Mouse (Mus musculus): ENCODE measurements around the gene Nfib. TPM values are rescaled to one million over a fixed set of nuclear protein-coding genes. Genes with fewer than 3 reads are reported as not detected.
A peak's percentile ranks its signal among the peaks of the same experiment; 100 is the strongest.

The Nfib gene
- polyA plus RNA-seq, 1 experiment, result 7.7 TPM

GRCm38 (mm10) chr4:82418241-82418640 lies 287.3 kb downstream of the Nfib start:
- no peak for TF ChIP-seq MYOG (IDR thresholded peaks at IDR 0.05; ENCODE audit: control insufficient read depth in 1 of 3, insufficient read depth in 1 of 3, insufficient read length in 2 of 3, low read depth in 2 of 3)
- no peak for TF ChIP-seq MYOD1 (IDR thresholded peaks at IDR 0.05; ENCODE audit: control insufficient read depth in 1 of 3, insufficient read length in 2 of 3, low read depth in 2 of 3)
- no peak for TF ChIP-seq USF1 (IDR thresholded peaks at IDR 0.05; ENCODE audit: low read depth)
- TF ChIP-seq TCF3 (IDR thresholded peaks at IDR 0.05; ENCODE audit: insufficient read length, low read depth), result no peak
- TF ChIP-seq REST (IDR thresholded peaks at IDR 0.05; ENCODE audit: insufficient read depth, insufficient read length), result no peak
- TF ChIP-seq POLR2A (IDR thresholded peaks at IDR 0.05; ENCODE audit: insufficient read length, low read depth), result no peak
- TF ChIP-seq CEBPB (IDR thresholded peaks at IDR 0.05; ENCODE audit: insufficient read depth, poor library complexity, severe bottlenecking), result no peak
- TF ChIP-seq SRF (IDR thresholded peaks at IDR 0.05; ENCODE audit: control insufficient read depth, insufficient read length, low read depth), result no peak
- no peak for TF ChIP-seq TCF12 (IDR thresholded peaks at IDR 0.05; ENCODE audit: insufficient read depth, poor library complexity, severe bottlenecking)
- no peak for TF ChIP-seq POLR2AphosphoS2 (IDR thresholded peaks at IDR 0.05; ENCODE audit: insufficient read length, low read depth)
- TF ChIP-seq MAX (IDR thresholded peaks at IDR 0.05; ENCODE audit: low read depth), result no peak
- no peak for TF ChIP-seq E2F4 (IDR thresholded peaks at IDR 0.05; ENCODE audit: insufficient read depth)
- no peak overlapping the region for H3ac ChIP-seq (ENCODE audit: control insufficient read depth, insufficient read length)

GRCm38 (mm10) chr4:82415817-82416216 lies 289.7 kb downstream of the Nfib start:
- Histone ChIP-seq H3K4me2 (ENCODE audit: low read depth) (peak overlapping the region; percentile 32), H3K36me3 (ENCODE audit: control insufficient read depth, insufficient read depth) (no peaks in the 10 kb centered on the region), H3K79me2 (ENCODE audit: control insufficient read depth, insufficient read depth) (peaks cover 56% of the 10 kb centered on the region), H3K4me3 (no peak overlapping the region), H3ac (ENCODE audit: control insufficient read depth, insufficient read length) (no peak overlapping the region), H3K27me3 (ENCODE audit: control insufficient read depth, insufficient read depth, insufficient read length) (no peaks in the 10 kb centered on the region)
- peak in 1 of 3 experiments; percentile 60 for TF ChIP-seq MYOG (IDR thresholded peaks at IDR 0.05; ENCODE audit: control insufficient read depth in 1 of 3, insufficient read depth in 1 of 3, insufficient read length in 2 of 3, low read depth in 2 of 3)
- peak; percentile 35; the same call in 1 of the 2 replicates for TF ChIP-seq CEBPB (IDR thresholded peaks at IDR 0.05; ENCODE audit: insufficient read depth, poor library complexity, severe bottlenecking)
- TF ChIP-seq USF1 (IDR thresholded peaks at IDR 0.05; ENCODE audit: low read depth), result no peak
- TF ChIP-seq MYOD1 (IDR thresholded peaks at IDR 0.05; ENCODE audit: control insufficient read depth in 1 of 3, insufficient read length in 2 of 3, low read depth in 2 of 3), result peak in 1 of 3 experiments; percentile 20

More at GRCm38 (mm10) chr4:82418241-82418640, 287.3 kb downstream of the Nfib start:
- Histone ChIP-seq H3K36me3 (ENCODE audit: control insufficient read depth, insufficient read depth) (no peaks in the 10 kb centered on the region), H3K4me2 (ENCODE audit: low read depth) (no peak overlapping the region), H3K4me3 (no peak overlapping the region), H3K79me2 (ENCODE audit: control insufficient read depth, insufficient read depth) (peaks cover 46% of the 10 kb centered on the region), H3K27me3 (ENCODE audit: control insufficient read depth, insufficient read depth, insufficient read length) (no peaks in the 10 kb centered on the region)

DNA sequence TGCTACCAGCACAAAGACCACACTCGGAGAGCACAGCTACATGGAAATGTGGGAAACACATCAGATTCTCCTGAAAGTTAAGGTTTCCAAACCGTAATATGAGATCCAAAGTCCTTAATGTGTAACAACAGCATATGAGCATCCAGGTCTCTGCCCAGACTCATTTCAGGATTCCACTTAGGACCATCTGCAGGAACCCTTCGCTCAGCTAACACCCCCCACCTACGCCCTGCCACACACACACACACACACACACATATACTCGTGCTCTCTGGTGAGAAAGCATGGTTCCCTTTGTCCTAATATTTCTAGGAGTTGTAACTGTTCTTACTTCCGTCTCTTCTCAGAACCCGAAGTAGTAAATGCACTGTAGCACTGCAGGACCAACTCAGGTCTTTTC lies 292.9 kb downstream of the Nfib start:
- H3ac ChIP-seq (ENCODE audit: control insufficient read depth, insufficient read length), result no peak overlapping the region
- peaks cover 57% of the 10 kb centered on the region for H3K79me2 ChIP-seq (ENCODE audit: control insufficient read depth, insufficient read depth)
- no peaks in the 10 kb centered on the region for H3K36me3 ChIP-seq (ENCODE audit: control insufficient read depth, insufficient read depth)
- TF ChIP-seq MYOG (IDR thresholded peaks at IDR 0.05; ENCODE audit: control insufficient read depth in 1 of 3, insufficient read depth in 1 of 3, insufficient read length in 2 of 3, low read depth in 2 of 3), result no peak
- H3K27me3 ChIP-seq (ENCODE audit: control insufficient read depth, insufficient read depth, insufficient read length), result no peaks in the 10 kb centered on the region
- H3K4me2 ChIP-seq (ENCODE audit: low read depth), result peak overlapping the region; percentile 52
- H3K4me3 ChIP-seq, result no peak overlapping the region

DNA sequence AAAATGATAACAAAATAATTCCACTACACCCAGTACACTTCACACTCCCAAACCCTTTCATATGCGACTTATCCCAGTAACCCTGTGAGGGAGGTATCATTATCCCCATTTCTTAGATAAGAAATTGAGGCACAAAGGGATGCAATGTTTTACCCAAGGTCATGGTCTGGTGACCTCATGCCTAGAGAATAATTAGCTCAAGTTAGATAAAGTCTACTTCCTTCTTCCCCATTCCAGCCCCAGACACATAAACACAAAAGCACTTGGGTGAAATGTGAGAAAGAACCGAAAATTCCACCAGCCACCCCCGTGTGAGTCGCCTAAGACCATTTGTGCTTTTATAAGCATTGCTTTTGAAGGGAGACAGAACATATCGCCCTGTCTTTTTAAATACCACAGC lies 293.6 kb downstream of the Nfib start:
- Histone ChIP-seq H3K27me3 (ENCODE audit: control insufficient read depth, insufficient read depth, insufficient read length) (no peaks in the 10 kb centered on the region), H3K36me3 (ENCODE audit: control insufficient read depth, insufficient read depth) (no peaks in the 10 kb centered on the region), H3K4me2 (ENCODE audit: low read depth) (peak overlapping the region; percentile 52), H3K79me2 (ENCODE audit: control insufficient read depth, insufficient read depth) (peaks cover 57% of the 10 kb centered on the region), H3ac (ENCODE audit: control insufficient read depth, insufficient read length) (no peak overlapping the region), H3K4me3 (no peak overlapping the region)
- no peak for TF ChIP-seq MYOD1 (IDR thresholded peaks at IDR 0.05; ENCODE audit: control insufficient read depth in 1 of 3, insufficient read length in 2 of 3, low read depth in 2 of 3)
- TF ChIP-seq MYOG (IDR thresholded peaks at IDR 0.05; ENCODE audit: control insufficient read depth in 1 of 3, insufficient read depth in 1 of 3, insufficient read length in 2 of 3, low read depth in 2 of 3), result no peak
- TF ChIP-seq POLR2AphosphoS2 (IDR thresholded peaks at IDR 0.05; ENCODE audit: insufficient read length, low read depth), result no peak

DNA sequence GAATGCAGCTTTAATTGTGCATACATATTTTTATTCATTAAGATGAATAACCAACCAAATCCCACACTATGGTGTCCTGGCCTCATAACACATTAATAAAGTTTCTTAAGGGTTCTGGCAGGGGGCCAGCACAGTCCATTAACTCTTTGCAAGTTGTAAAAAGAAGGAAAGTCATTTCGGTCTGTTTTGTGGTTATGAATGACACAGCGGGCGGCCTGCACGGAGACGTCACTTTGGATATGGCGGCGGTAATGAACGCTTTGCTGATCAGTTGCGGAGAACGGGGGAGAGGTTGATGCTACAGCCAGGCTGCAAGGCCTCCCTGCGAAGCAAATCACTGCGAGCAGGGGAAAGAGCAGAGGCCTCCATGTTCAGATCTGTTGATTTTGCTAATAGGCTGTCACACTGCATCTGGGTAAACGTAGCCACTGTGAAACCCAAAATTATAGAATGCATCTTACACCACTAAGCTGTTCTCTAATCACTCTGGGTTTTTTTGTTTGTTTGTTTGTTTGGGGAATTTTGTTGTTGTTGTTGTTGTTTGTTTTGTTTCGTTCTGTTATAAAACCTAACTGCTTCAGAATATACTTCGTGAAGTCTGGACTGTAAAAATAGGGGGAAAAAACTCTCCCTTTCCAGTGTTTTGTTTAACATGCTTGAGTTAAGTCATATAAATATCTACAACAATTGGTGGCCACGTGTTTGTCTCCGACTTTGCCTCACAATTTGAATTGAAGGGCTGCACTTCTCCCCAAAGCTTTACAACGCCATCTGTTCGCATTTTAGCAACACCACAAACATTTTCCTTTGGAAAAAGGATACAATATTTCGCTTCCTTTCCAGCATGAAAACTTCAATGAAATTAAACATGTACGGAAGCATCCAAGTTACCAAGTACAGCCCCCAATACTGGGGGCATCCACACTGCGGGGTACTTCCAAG lies 296.8 kb downstream of the Nfib start:
- peaks cover 47% of the 10 kb centered on the region for H3K79me2 ChIP-seq (ENCODE audit: control insufficient read depth, insufficient read depth)
- no peak overlapping the region for H3K4me3 ChIP-seq
- H3K36me3 ChIP-seq (ENCODE audit: control insufficient read depth, insufficient read depth), result no peaks in the 10 kb centered on the region
- H3ac ChIP-seq (ENCODE audit: control insufficient read depth, insufficient read length), result no peak overlapping the region
- no peaks in the 10 kb centered on the region for H3K27me3 ChIP-seq (ENCODE audit: control insufficient read depth, insufficient read depth, insufficient read length)
- H3K4me2 ChIP-seq (ENCODE audit: low read depth), result no peak overlapping the region
- TF ChIP-seq CEBPB (IDR thresholded peaks at IDR 0.05; ENCODE audit: insufficient read depth, poor library complexity, severe bottlenecking), result no peak
- no peak for TF ChIP-seq TCF12 (IDR thresholded peaks at IDR 0.05; ENCODE audit: insufficient read depth, poor library complexity, severe bottlenecking)
- no peak for TF ChIP-seq MYOD1 (IDR thresholded peaks at IDR 0.05; ENCODE audit: control insufficient read depth in 1 of 3, insufficient read length in 2 of 3, low read depth in 2 of 3)
- TF ChIP-seq REST (IDR thresholded peaks at IDR 0.05; ENCODE audit: insufficient read depth, insufficient read length), result no peak

Data from myocyte (in vitro differentiated cells).